Mouse (Mus musculus): ENCODE results near the gene Tmc2.

- no peak for TF ChIP-seq CTCF (IDR thresholded peaks at IDR 0.05; ENCODE audit: low read depth)
- no peak for TF ChIP-seq EP300 (IDR thresholded peaks at IDR 0.05; ENCODE audit: low read depth)
Observed at GRCm38 (mm10) chr2:130293009-130293408, 98.0 kb downstream of the Tmc2 start.
